Mouse (Mus musculus) gastrocnemius, adult 2 months (tissue): ENCODE measurements around the gene Trim16. TPM values are rescaled to one million over a fixed set of nuclear protein-coding genes. Genes with fewer than 3 reads are reported as not detected.

Source experiments
- DNase-seq: peaks from one replicate; pipeline ENCODE4 v3.0.0; 2022
- H3K27ac ChIP-seq: fragments of 200-600 bp; 2 replicates; pipeline ENCODE4 v1.8.1; 2022; ENCODE audit warnings: mild to moderate bottlenecking
- H3K4me3 ChIP-seq: fragments of 200-600 bp; 2 replicates; pipeline ENCODE4 v1.8.1; 2022; ENCODE audit warnings: mild to moderate bottlenecking, moderate library complexity
- CTCF ChIP-seq: fragments of 200-600 bp; IDR thresholded peaks from 2 replicates; pipeline ENCODE4 v1.8.1; 2022; ENCODE audit warnings: antibody characterized with exemption, mild to moderate bottlenecking, moderate library complexity
- intact Hi-C: fragments of 180-260 bp; cut with DNase I; formaldehyde crosslinking; loops from one replicate; pipeline ENCODE4 v1.15.1; 2025
- total RNA-seq, 2 experiments: library from RNA; stranded (reverse); gene quantifications; 2 replicates each; pipeline ENCODE4 v1.2.3; 2021

Trim16 gene
- total RNA-seq, 2 experiments from 2014 or later, result 34.8 to 38.4 TPM

DNA sequence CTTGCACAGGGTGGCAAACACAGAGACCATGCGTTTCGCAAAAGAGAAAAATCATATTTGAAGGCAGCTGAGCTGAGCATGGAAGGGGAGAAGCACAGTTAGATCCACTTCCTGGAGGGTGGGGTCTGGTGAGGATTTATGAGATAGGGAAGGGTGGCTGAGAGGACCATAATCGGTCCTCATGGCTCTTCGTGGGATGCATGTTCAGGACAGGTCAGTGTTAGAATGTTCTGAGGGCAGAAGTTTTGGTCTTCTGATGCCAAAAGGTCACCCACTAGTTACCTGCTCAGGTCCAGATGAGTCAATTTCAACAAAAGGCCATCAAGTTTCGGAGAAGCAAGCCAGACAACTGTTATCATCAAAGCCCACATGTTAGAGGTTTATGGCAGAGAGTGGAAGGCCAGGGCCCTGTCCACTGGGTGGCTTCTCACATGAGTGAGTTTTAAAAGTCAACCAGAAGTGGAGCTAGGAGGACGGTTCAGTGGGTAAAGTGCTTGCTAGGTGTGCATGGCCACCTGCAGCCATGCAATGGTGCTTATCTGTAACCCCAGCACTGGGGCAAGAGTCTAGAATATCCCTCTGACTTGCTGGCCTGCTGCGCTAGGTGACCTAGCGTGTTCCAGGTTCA lies 858 bp upstream of the Trim16 start:
- TF ChIP-seq CTCF, result no peak
- intact Hi-C loops, result no loop called here
- Histone ChIP-seq H3K27ac (peak overlapping the region; percentile 94), H3K4me3 (no peak overlapping the region)
- no peak for DNase-seq

DNA sequence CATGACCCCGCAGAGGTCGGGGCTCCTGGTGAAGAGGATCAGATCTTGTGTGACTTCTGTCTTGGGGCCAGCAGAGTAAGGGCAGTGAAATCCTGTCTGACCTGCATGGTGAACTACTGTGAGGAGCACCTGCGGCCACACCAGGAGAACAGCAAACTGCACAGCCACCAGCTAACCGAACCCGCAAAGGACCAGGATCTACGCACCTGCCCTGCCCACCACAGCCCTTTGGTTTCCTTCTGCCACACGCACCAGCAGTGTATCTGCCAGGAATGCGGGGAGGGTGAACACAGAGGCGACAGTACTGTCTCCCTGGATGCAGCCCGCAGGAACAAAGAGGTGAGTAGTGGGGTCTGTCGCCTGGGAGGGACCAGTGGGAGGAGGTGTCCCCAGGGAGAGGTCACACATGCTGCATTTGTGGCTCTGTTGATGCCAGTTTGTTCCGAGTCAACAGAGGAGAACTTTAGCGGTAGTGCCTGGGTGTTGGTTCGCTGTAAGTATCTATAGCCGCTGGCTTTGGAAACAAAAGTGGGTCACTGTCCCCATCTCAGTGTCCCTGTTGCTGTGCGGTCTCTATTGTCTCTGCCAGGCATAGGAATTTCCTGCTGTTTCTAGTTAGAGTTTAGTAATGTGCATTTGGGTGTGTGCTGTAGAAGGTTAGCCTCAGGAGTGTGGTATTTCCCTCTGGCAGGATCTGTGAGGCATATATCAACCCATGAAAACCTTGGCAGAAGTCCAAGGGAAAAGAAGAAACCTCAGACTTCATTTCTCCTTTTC lies 818 bp downstream of the Trim16 start:
- Histone ChIP-seq H3K4me3 (peak overlapping the region; percentile 96), H3K27ac (peak overlapping the region; percentile 94)
- peak; percentile 61 for DNase-seq
- intact Hi-C loops, result no loop called here
- TF ChIP-seq CTCF, result no peak

DNA sequence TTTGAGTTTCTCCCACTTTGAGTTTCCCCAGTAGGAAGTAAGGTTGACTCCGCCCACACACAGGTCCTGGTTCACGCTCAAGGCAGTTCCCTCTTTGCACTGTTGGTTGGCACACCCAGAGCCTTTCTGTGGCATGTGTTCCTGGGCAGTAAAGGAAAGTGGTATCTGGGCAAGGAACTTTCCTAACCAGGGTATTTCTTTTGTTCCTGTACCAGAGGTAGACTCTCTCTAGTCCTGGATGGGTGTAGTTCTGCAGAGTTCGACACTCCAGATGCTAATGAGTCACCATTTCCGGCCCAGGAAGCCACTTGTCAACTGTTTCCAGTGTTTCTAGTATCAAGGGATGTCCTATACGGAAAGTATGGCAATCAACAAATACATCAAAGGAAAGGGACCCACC lies 1.9 kb downstream of the Trim16 start:
- Histone ChIP-seq H3K27ac (peak overlapping the region; percentile 94), H3K4me3 (peak overlapping the region; percentile 96)
- no peak for TF ChIP-seq CTCF
- peak; percentile 38 for DNase-seq
- intact Hi-C loops, result no loop called here

DNA sequence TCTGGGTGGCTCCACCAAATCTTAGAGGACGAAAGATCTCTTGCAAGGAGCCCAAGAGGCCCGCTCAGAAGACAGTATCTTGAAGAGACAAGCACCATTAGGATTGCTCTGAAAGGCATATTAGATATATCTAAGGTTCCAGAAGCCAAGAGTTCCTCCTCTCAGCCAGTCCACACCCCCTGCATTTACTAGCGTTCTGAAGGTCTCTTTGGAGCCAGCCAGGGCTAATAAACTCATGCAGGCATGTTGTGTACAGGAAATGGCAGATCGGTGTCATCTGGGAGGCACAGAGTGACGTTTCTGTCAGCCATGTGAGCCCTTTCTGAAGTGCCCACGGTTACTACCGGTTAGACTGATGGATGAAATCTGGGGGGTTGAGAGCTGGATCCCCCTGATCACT lies 4.2 kb downstream of the Trim16 start:
- no peak for TF ChIP-seq CTCF
- peak; percentile 31 for DNase-seq
- intact Hi-C loops, result no loop called here
- Histone ChIP-seq H3K4me3 (peak overlapping the region; percentile 46), H3K27ac (peak overlapping the region; percentile 87)

DNA sequence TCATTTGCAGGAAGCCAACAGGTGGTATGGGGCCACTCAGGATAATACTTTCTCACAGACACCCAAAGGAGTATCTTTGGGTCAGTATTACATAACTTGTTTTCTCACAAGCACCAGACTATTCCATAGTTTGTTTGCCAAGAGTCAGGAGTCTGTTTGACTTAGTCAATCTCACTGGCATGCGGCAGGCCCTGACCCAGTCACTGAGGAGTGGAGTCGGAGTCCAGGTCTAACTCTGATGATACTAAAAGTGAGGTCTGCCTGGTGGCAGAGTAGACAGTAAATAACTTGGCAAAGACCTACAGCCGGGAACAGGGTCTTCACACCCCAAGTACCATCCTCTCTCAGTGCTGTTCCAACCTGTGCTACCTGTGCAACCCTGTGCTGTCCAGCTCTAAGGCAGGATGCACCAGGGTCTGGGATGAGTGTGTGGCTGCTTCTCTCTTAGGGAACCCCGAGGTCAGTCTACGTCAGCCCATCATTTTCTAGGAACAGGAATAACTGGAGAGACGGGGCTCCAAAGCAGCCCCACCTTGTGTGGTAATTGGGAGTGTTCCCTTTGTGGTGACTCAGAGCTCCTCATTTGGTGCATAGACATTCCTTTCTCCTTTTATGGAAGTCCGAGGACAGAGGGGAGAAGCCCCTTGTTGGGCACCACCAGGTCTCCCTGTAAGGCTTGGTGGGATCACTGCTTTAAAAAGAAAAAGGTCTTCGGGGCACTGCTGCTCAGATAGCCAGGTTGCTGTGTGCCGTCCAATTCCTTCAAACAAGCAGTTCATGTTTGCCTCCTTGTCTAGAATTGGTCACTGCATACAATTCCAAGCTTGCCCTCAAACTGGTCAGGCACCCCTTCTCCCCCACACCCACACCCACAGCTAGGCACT lies 5.4 kb downstream of the Trim16 start:
- DNase-seq, result no peak
- TF ChIP-seq CTCF, result no peak
- Histone ChIP-seq H3K27ac (peak overlapping the region; percentile 87), H3K4me3 (peak overlapping the region; percentile 47)
- intact Hi-C loops, result no loop called here

DNA sequence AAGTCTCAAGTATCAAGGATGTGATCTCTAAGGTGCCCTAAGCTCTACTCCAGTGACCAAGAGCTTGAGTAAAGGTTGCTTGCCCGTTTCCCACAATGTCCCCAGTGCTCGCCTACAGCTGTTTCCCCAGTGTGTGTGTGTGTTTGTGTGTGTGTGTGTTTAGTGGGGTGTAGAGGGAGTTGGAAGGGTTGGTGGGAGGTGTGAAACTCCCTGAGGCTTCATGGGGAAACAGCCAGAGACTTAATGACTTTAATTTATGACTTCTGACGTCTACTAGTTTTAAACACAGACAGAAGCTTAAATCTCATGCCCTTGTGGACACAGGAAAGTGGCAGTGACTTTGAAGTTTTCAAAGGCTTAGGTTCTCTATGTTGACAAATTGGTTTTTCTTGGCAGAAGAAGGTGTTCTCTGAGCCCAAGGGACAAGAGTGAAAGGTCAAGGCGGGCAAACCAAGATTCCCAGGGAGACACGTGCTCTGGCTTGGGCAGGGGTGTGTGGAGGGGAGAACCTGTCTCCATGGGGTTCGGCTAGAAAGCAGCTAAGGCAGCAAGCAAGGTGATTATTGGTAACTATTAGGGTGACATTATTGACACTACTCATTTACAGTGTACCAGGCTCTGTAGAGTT lies 6.2 kb downstream of the Trim16 start:
- peak overlapping the region; percentile 87 for H3K27ac ChIP-seq
- intact Hi-C loops, result no loop called here
- H3K4me3 ChIP-seq, result peak overlapping the region; percentile 47
- no peak for TF ChIP-seq CTCF
- peak; percentile 56 for DNase-seq

DNA sequence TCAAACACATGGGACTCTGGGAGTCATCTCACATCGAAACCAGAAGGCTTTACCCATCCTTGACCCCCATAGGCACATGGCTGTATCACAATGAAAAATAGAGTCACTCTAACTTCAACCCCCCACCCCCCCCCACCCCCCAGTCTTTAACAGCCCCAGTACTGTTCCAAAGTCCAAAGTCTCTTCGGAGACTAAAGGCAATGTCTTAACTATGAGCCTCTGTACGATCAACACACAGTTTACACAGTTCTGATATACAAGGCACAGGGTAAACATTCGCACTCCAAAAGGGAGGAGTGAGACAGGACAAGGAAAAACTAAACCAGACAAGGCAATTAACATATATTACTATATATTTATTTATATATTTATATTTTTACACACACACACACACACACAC lies 7.1 kb downstream of the Trim16 start:
- Histone ChIP-seq H3K4me3 (no peak overlapping the region; the same call in 1 of the 2 replicates), H3K27ac (peak overlapping the region; percentile 87)
- intact Hi-C loops, result no loop called here
- TF ChIP-seq CTCF, result no peak
- DNase-seq, result no peak

DNA sequence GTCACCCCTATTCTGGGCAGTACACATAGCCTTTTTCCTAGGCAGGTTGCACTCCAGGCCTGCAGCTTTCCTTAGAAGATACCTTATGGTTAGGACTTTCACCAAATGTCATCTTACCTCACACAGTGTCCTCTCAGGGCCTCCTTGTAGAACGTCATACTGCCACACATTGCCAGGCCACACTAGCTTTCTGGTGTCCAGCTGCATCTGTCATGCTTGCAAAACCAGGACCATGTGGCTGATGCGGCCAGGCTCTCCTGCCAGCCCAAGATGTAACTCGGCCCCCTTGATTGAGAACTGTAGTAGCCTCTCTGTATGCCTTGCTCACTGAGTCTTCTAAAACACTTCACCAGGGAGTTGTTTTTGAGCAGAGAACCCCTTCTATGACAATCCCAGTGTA lies 7.9 kb downstream of the Trim16 start:
- intact Hi-C loops, result no loop called here
- H3K27ac ChIP-seq, result peak overlapping the region; percentile 87
- peak; percentile 82 for DNase-seq
- no peak for TF ChIP-seq CTCF
- H3K4me3 ChIP-seq, result no peak overlapping the region

DNA sequence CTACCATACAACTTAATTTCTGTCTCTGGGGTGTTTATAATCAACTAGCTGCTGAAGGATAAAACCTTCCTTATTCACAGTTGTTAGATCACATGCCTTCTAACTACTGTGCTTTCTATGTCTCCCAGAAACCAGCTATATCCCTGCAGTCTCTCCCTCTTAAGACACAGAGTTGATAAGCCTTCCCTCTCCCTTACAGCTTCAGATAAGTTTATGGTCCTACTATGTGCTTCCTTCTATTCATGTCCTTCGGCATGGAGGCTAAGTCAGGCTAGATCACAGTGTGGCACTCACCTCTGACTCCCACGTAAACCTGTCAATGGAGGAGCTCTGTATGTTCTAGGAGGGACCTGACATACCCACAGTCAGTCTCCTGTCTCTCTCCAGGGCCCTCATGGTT lies 10.4 kb downstream of the Trim16 start:
- Histone ChIP-seq H3K27ac (no peak overlapping the region; the same call in 1 of the 2 replicates), H3K4me3 (no peak overlapping the region)
- intact Hi-C loops, result no loop called here
- no peak for DNase-seq
- no peak for TF ChIP-seq CTCF

DNA sequence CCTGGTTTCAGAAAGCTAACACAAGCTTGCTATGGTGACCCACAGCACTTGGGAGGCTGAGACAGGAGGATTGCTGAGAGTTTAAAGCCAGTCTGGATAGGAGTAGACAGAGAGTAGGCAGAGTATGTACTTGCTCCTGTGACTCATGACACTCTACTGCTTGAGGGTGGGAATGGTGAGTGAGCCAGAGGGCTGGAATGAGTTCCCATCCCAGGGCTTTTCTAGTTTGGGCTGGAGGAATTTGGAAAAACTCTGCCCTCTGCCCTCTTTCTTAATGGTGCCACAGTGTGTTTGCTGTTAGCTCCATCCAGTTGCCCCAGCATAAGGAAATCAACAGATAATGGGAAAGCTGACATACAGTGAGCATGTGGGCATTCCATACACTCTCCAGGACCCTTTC lies 11.9 kb downstream of the Trim16 start:
- TF ChIP-seq CTCF, result no peak
- no peak for DNase-seq
- Histone ChIP-seq H3K27ac (no peak overlapping the region; the same call in 1 of the 2 replicates), H3K4me3 (no peak overlapping the region)
- intact Hi-C loops, result no loop called here

DNA sequence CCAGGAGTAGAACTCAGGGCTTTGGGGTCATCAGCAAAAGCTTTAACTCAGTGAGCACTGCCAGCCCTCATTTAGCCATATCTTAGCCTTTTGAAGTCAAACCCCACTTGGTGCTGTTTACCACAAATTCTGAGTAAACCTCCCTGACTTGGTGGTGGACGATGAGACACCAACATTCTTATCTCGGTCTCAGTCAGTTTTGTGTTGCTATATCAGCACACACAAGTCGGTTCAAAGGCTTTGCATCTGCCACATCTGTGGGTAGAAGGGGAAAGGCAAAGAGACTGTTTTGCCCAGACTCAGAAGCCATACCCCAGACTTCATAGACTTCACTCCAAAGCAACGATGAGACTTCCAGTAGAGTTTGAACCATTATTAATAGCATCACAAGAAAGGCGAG lies 24.5 kb downstream of the Trim16 start:
- no peak for DNase-seq
- intact Hi-C loops, result no loop called here
- TF ChIP-seq CTCF, result no peak
- H3K4me3 ChIP-seq, result no peak overlapping the region
- no peak overlapping the region for H3K27ac ChIP-seq

DNA sequence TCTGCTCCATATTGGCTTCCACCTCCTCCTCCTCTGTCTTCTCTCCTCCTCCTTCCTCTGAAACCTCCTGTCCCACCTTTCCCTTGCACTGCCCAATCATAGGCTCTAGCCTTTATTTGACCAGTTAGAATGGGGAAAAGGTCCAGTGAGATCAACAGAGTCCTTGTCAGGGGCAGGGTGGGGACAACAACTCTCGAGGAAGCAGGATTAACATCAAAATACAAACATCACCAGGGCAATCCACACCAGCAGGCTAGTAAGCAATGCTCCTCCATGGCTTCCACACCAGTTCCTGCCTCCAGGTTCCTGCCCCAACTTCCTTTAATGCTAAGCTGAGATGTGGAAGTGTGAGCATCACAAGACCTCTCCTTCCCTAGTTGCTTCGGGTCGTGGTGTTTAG lies 25.7 kb downstream of the Trim16 start:
- DNase-seq, result no peak
- intact Hi-C loops, result no loop called here
- Histone ChIP-seq H3K4me3 (no peak overlapping the region), H3K27ac (no peak overlapping the region)
- TF ChIP-seq CTCF, result no peak
